Mouse (Mus musculus): ENCODE results near the gene Ear6. TPM values are rescaled to one million over a fixed set of nuclear protein-coding genes. Genes with fewer than 3 reads are reported as not detected.
"Not testable (repeated sequence)": the region's sequence is repeated elsewhere in the genome, so short reads cannot be mapped to it uniquely, and the experiment has no call there.

The Ear6 gene
- not detected for total RNA-seq (2021)

DNA sequence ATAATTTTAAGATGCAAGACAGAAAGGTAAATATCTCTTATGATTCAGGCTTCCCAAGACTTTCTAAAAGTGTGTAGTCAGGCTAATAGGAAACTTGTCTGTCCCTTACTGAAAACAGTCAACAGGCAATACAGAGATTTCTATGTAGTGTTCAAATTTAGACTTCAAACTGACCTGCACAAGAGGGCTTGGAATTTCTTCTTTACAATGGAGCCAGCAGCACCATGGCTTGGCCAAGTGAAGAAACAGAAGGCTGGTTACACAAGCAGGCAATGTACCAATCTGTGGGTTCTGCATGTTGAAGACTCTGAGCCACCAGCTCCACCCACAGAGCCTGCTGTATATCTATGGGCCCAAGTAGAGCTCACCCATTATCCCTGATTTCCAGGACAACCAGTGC lies at the start of gene Ear6:
Gene Ear6, plus strand, starts transcription at position 301 of the 400 bp plus-strand sequence.
- DNase-seq = no peak
- intact Hi-C loops (cut with DNase I) = no loop called here

DNA sequence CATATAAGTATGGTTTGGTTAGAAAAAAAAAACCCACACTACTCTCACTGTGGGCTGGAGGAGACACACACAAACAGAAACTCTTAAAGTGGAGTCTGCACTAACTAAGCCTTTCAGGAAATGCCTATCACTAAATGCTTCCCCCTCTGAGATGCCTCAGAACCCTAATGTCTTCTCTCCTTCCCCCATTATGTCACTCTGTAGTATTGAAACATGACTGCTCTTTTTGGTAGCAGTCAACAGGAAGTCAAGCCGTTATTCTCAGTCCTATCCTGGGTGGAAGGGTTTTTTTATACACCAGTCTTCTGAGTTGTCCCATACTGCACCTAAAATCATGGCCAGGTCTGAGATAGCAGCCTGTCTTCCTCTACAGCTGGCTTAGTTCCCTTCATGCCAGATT lies 26.9 kb upstream of the Ear6 start:
- DNase-seq = no peak
- intact Hi-C loops (cut with DNase I) = no loop called here

DNA sequence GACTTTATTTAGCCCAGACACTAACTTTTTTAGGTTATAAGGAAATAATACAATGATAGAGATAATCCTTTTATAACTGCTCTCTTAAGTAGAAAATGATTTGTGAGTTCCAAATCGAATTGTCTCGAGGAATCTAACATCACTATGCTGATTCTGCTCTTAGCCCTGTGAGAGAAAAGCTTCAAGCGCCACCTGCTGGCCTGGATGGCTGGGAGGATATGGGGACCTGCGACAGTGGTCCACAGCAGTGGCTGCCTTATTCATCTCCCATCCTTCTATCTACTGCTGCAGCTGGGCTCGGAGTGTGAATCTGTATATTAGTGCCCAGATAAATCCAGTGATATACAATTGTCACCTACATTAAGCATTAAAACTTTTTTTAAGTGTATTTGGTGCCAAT lies 25.7 kb upstream of the Ear6 start:
- peak; percentile 9 to 20 for DNase-seq

DNA sequence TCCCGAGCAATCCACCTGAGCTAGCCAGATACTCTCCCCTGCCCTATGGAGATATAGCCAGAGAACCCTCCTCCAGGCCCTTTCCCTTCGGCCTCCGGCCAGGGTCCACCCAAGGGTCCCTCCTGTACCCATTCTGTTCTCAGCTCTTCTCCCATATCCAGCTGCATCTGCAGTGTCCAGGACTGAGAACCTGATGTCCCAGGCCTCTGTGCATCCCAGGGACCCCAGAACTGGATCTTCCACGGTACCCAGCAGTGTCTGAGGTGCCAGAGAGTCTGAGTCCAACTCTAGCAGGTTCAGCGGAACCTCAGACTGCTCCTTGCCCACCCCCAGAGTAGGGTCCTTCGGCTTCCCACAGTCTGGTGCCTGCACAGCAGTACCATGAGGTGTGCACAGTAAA lies 24.3 kb upstream of the Ear6 start:
- DNase-seq = no peak
- intact Hi-C loops (cut with DNase I) = no loop called here

More for the DNA sequence above, 25.7 kb upstream of the Ear6 start:
- intact Hi-C loops (cut with DNase I) = loop anchor here (1.0 kb wide), 1 partner anchor 56 kb away; no protein-coding TSS in a partner anchor

DNA sequence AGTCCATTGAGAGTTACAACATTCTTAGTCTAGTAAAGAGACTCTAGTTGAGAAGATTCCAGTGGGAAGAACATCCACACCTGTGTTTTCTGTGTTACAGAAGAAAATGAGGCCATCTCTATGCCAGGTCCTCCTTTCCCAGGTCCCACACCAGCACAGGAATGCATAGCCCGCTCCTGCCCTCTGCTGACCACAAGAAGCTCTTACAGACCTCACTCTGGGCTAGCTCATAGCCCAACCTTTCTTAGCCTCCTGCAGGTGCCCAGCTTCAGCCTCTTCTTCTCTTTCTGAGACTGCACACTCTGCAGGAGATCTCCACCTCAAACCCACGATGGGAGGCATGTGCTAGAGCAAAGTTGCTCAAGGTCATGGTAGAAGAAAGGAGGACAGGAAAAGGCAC lies 15.0 kb upstream of the Ear6 start:
- DNase-seq = peak; percentile 1 to 3
- intact Hi-C loops (cut with DNase I) = not testable (repeated sequence)

DNA sequence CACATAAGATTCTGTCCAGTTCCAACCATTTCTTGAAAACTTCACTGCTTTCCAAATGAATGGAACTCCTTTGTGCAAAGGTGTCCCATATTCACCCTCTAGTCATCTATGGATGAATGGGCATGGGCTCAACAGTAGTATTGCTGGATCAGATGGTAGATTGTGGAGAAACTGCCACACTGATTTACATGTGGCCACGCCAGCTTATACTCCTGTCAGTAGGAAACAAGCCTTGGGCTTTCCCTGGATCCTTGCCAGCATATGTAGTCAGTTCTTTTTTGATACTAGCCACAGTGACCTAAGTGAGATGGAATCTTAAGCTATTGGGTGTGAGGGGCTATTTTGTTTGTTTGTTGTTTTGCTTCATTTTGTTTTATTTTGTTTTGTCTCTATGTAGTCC lies 11.2 kb upstream of the Ear6 start:
- DNase-seq = no peak
- intact Hi-C loops (cut with DNase I) = loop anchor here (5.0 kb wide), 1 partner anchor 590 kb away; no protein-coding TSS in a partner anchor

DNA sequence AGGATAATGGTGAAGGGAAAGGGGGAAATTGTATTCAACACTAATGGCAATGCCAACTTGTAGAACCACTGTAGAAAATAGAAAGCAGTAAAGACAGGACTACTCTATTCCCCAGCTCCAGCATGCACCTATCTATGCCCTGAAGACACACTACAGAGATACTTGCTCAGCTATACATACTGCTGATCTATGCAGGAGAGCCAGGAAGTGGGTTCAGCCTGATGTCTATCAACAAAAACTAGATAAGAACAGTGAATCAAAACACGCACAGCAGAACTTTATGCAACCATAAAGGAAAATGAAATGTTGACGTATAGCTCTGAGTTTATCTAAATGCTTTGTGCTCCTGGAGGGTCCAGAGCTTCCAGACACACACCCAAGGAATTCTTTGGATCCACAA lies 10.7 kb upstream of the Ear6 start:
- intact Hi-C loops (cut with DNase I) = loop anchor here (5.0 kb wide), 1 partner anchor 590 kb away; no protein-coding TSS in a partner anchor

DNA sequence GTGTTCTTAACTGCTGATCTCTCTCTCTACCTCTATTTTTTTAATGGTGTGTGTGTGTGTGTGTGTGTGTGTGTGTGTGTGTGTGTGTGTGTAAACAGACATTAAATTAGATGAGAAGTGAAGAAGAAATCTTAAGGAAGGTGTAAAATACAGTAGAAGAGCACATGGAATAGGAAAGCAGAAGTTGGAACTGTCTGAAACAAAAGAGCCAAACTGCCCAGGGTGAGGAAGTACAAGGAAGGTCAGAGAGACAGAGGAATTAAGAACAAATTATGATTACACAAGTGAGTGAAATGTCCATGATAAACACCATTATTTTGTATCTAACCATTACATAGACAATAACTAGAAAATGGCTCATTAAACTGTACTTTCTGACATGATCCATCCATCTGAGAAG lies 9.6 kb upstream of the Ear6 start:
- DNase-seq = no peak
- intact Hi-C loops (cut with DNase I) = loop anchor here (5.0 kb wide), 1 partner anchor 592 kb away; no protein-coding TSS in a partner anchor

More for the DNA sequence above, 10.7 kb upstream of the Ear6 start:
- no peak for DNase-seq

DNA sequence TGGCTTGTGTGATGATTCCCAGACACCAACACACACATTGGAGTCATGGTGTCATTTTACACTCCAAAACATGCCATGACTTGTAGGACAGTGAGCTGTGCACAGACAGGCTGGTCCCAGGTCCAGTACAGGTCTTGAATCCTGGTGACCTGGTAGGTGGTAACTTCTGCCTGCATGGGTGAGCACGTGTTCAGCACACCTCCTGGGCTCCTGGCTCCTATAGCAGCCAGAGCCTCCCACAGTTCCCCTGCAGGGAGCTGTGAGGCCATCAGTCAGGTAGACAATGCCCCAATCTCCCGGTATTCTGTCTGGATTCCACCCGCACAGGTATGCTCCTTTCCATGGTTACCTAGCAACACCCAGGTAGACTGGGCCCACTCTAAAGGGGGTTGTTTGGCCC lies 6.9 kb upstream of the Ear6 start:
- intact Hi-C loops (cut with DNase I) = no loop called here
- DNase-seq = no peak

DNA sequence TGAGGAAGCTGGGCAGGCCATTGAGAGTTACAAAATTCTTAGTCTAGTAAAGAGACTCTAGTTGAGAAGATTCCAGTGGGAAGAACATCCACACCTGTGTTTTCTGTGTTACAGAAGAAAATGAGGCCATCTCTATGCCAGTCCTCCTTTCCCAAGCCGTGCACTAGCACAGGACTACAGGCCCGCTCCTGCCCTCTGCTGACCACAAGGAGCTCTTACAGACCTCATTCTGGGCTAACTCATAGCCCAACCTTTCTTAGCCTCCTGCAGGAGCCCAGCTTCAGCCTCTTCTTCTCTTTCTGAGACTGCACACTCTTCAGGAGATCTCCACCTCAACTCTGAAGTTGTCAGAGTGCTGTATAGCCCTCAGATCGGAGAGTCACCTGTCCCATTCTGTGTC lies 2.5 kb upstream of the Ear6 start:
- DNase-seq; intact Hi-C loops (cut with DNase I): not testable (repeated sequence)

DNA sequence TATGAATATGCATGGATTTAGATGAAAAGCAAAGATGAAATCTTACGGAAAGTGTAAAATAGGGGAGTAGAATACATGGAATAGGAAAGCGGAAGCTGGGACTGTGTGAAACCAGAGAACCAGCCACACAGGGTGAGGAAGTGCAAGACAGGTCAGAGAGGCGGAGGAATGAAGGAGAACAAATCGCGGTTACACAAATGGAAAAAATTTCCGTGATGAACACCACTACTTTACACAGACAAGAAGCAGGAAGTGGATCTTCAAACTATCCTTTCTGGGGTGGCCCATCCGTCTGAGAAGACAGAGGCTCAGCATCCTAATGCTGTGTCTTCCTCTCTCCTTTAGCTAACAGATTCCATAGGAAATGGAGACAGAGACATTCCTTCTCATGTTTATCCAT lies 1.8 kb downstream of the Ear6 start:
- DNase-seq; intact Hi-C loops (cut with DNase I): not testable (repeated sequence)

DNA sequence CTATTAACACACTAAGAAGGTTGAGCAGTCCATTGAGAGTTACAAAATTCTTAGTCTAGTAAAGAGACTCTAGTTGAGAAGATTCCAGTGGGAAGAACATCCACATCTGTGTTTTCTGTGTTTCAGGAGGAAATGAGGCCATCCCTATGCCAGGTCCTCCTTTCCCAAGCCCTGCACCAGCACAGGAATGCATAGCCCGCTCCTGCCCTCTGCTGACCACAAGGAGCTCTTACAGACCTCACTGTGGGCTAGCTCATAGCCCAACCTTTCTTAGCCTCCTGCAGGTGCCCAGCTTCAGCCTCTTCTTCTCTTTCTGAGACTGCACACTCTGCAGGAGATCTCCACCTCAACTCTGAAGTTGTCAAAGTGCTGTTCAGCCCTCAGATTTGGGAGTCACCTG lies 10.1 kb downstream of the Ear6 start:
- peak; percentile 10 to 18 for DNase-seq
- intact Hi-C loops (cut with DNase I) = not testable (repeated sequence)

DNA sequence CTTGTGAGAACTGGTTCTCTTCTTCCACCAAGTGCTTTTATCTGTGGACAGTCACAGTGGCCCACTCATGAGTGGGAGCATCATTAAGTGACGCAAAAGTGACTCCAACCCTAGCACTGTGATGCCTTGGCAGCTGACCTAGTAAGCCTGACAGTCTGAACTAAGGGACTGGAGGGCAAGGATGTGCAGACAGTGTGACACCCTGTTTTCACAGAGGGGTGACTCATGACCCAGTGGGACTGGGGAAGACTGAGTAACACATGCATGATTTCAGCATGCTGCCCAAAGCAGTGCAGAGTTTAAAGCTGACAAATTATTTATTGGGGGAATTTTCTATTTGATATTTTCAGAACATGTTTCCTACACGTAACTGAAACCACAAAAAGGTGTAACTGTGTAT lies 17.3 kb downstream of the Ear6 start:
- DNase-seq = no peak
- intact Hi-C loops (cut with DNase I) = no loop called here

DNA sequence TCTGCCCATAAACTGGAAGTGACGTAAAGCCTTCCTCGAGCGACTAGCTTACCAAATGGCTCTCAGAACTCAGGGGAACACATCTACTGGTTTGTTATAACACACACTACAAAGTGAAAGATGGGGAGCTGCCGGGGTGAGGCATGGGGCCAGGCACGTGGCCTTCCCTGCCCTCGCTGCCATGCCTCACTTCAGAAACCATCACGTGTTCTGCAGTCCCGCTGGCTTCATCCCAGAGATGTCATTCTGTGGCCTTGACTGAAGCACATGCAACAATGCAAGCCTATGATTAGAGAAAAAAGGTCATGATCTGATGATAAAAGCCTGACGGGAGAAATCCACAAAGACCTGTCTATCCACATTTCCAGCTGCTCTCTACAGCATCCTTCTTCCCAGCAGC lies 18.2 kb downstream of the Ear6 start:
- no peak for DNase-seq
- intact Hi-C loops (cut with DNase I) = no loop called here

DNA sequence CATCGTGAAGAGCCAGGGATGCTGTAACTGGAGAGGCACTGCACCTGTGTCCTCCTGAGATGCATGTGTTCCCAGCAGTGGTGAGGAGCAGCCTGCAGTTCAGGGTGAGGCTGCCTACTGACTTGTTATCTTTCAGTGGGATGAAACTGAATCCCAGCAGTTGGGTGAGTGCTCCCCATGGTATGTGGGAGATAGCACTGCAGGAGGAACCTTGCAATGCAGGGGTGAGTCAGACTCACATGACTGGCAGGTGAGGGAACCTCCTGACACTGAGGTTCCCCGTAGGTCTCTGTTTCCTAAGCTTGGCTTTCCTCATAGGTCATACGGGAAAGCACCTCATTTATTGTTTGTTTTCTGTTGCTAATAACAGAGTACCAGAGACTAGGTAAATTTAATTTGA lies 24.0 kb downstream of the Ear6 start:
- intact Hi-C loops (cut with DNase I) = no loop called here
- DNase-seq = no peak

DNA sequence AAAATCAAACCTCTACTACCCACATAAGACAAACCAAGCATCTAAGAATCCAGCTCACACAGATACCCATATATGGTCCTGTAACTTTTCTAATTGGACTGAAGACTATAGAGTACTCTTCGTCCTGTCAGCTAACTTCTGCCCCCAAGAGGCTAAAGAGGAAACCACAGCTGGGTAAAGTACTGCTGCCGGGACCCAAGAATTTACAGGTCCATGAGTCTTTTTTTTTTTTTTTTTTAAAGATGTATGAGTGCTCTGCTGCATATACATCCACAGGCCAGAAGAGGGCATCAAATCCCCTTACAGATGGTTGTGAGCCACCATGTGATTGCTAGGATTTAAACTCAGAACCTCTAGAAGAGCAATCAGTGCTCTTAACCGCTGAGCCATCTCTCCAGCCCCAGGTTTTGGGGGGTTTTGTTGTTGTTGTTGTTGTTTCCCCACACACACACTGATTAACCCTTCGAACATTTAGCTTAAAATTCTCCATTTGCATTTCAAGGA lies 30.1 kb downstream of the Ear6 start:
- intact Hi-C loops (cut with DNase I) = loop anchor here (10.0 kb wide), 3 partner anchors 51 to 421 kb away; partner anchors contain the start of genes Mettl3 and Supt16
- DNase-seq = peak; percentile 81 to 86

DNA sequence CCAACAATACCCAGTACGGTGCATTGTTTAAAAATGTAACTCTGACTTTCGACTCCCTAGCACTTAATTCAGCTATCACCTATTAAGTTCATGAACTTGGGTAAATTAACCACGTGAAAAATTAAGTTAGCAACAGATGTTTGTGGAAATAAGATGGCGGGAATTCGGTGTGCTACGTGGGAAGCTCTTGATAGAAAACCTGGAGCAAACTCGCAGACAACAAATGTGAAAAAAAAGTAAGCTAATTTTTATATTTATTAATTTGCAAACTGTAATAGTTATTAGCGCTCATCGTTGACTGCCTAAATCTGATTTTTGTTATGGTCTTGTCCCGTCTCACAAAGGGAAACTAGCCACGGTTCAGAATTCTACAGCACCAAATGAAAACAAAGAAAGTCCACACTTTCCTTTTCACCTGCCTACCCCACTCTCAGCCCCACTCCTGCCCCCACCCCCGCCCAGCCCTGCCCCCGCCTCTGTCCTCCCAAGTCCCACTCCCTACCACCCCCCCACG lies 30.6 kb downstream of the Ear6 start:
- intact Hi-C loops (cut with DNase I) = loop anchor here (10.0 kb wide), 3 partner anchors 51 to 421 kb away; partner anchors contain the start of genes Mettl3 and Supt16
- peak in 1 of 2 experiments; percentile 25 for DNase-seq

DNA sequence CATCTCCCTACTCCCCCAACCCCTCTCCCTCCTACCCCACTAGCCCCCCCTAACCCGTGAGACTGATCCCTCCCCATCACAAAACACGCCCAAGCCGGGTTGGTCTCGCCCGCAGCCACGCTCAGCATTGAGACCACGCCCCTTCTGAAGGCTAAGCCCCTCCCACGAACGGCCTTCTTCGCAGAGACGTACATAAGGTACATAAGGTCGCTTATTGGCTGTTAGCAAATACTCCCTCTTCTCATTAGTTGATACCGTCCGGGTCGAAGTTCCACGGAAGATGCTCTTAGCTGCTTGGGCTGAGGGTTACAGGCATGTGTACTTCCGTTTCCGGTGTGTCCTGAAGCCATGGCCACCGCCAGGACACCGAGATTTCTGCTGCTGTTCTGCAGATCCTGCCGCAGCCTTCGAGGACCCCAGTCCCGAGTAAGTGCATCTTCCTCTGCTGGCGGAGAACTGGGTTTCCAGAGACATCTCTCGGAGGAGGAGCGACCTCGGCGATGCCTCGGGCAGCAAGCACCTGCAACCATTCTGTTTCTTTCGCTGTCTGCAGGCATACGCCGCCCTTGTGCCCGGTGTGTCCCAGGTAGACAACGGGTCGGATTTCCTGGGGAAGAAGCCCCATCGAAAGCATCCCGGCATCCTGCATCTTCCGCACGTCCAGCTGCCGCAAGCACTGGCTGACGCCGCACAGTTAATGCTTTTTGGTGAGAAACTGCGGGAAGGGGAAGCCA lies 31.3 kb downstream of the Ear6 start, which contains the start of gene Mettl17:
Gene Mettl17, plus strand, starts transcription at position 245 of the 734 bp plus-strand sequence.
- peak; percentile 96 for DNase-seq
- intact Hi-C loops (cut with DNase I) = loop anchor here (10.0 kb wide), 3 partner anchors 50 to 420 kb away; partner anchors contain the start of genes Mettl3 and Supt16

DNA sequence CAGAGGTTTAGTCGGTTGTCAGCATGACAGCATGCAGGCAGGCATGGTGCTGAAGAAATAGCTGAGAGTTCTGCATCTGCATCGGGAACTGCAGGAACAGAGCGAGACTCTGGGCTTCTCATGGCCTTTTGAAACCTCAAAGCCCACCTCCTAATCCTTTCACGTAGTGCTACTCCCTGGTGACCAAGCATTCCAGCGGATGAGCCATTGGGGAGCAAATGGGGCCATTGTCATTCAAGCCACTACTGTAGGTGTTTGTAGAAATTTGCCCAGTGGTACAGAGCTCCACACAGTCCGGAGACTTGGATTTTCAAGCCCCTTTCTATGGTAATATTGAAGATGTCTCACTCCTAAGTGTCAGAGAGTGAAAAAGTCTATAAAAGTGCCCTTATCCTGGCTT lies 32.6 kb downstream of the Ear6 start:
- DNase-seq = no peak
- intact Hi-C loops (cut with DNase I) = loop anchor here (10.0 kb wide), 3 partner anchors 49 to 419 kb away; partner anchors contain the start of genes Mettl3 and Supt16

DNA sequence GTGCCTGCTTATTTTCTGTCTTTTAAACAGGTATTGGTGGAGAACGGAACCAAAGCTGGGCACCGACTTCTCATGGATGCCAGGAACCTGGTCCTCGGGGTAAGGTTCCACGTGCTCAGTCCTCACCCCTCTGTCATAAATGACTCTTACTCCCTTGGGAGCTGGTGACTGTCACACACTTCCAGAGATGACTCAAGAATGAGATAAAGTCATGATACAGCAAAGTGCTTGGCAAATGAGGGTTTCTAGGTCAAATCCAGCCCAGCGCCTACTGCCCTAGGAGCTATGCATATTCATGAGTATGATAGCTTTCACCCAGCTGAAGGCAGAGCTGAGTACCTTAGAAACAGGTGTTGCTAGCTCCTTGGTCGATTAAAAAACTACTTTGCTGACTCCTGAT lies 36.3 kb downstream of the Ear6 start:
- no peak for DNase-seq
- intact Hi-C loops (cut with DNase I) = loop anchor here (10.0 kb wide), 3 partner anchors 45 to 415 kb away; partner anchors contain the start of genes Mettl3 and Supt16

DNA sequence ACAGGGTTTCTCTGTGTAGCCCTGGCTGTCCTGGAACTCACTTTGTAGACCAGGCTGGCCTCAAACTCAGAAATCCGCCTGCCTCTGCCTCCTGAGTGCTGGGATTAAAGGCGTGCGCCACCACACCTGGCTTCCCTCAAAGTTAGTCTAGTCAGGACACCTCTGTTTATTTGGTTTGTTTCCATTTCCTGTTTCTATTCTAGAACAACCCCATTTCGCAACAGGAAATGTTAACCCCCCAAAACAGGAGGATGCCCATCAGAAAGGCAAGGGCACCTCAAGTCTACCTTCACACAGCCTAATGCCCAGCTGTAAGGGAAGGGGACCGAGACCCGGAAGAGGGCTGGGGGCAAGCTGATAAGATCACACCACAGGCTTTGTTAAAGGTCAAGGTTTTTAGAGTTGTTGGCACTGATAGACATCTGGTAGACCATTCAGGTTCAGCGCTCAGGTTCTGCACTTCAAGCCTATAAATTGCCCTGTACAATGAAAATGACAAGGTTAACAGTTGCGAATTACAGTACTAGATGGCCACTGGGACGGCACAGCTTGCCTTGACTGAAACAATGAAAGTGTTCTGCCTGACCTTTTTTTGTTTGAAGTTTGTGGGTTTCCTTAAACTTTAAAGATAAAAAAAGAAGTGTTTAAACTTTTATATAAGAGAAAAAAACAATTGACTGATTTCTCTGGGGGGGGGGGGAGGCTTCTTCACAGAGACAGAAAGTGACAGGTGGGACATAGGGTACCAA lies 38.9 kb downstream of the Ear6 start, which contains the start of gene Slc39a2:
Gene Slc39a2, plus strand, starts transcription at position 699 of the 749 bp plus-strand sequence.
- no peak for DNase-seq
- intact Hi-C loops (cut with DNase I) = no loop called here
